11 mouse cellular contexts compared by ENCODE assay signal in the genomic region with DNA sequence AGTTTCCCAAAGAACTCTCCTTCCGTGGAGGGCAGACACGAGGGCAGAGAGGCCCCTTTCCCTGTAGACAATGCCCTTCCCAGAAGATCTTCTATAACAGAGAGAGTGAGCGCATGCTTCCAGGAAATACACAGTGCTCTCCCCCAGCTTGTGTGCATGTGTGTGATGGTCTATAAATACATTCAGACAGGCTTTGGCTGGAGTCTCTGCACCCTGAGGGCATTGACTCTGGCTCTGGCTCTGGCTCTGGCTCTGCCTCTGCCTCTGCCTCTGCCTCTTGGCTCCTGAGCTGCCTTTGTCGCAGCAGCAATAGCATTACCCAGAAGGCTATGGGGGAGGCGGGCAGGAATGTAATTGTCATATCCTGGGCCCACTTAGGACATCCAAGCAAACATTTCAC. TPM values are rescaled to one million over a fixed set of nuclear protein-coding genes. Genes with fewer than 3 reads are reported as not detected.
DNase-seq lines count a peak whose midpoint lies in the region; ATAC-seq lines count a peak whose summit lies in the region.
"Had no signal": no experiment of that assay in that cellular context is flagged by ENCODE, and none has a peak within 500 bp of the region (broad histone marks: within the 10 kb centered on the region; RNA-seq: fewer than 3 reads in every experiment).

No protein-coding gene starts in this region.

- H3K27me3 ChIP-seq in kidney, embryonic 14.5 days (ENCODE audit: control insufficient read depth, insufficient read depth, low read length) = no peaks in the 10 kb centered on the region
- no peaks in the 10 kb centered on the region for H3K27me3 ChIP-seq in kidney, embryonic 15.5 days
- H3K27me3 ChIP-seq: neural tube, embryonic 12.5 days had no signal

- H3K9me3 ChIP-seq in kidney, embryonic 14.5 days (ENCODE audit: control insufficient read depth, low read length) = no peaks in the 10 kb centered on the region
- no peaks in the 10 kb centered on the region for H3K9me3 ChIP-seq in kidney, embryonic 15.5 days (replicated peaks)
- H3K9me3 ChIP-seq: G1E; neural tube, embryonic 12.5 days had no signal

- H3K4me1 ChIP-seq in kidney, embryonic 14.5 days (ENCODE audit: control insufficient read depth, insufficient read depth, low read length) = peaks cover 6% of the 10 kb centered on the region
- H3K4me1 ChIP-seq in kidney, embryonic 15.5 days = peaks cover 19% of the 10 kb centered on the region
- peaks cover 16% of the 10 kb centered on the region for H3K4me1 ChIP-seq in brown adipose tissue, adult 24 weeks (ENCODE audit: control insufficient read depth, insufficient read depth, insufficient read length, low read length)

- no peak for ATAC-seq in kidney, embryonic 14.5 days (ENCODE audit: low FRiP score, low TSS enrichment)
- no peak for ATAC-seq in kidney, embryonic 15.5 days (replicated peaks; ENCODE audit: low FRiP score)
- ATAC-seq: forebrain, embryonic 16.5 days had no signal

- peak overlapping the region; percentile 24; the same call in 1 of the 2 replicates for H3K27ac ChIP-seq in kidney, embryonic 14.5 days (ENCODE audit: low read depth, low read length)
- H3K27ac ChIP-seq in kidney, embryonic 15.5 days = no peak overlapping the region
- H3K27ac ChIP-seq in brown adipose tissue, adult 24 weeks (replicated peaks; ENCODE audit: low read depth, low read length) = peak overlapping the region; percentile 38; the same call in 1 of the 2 replicates
- H3K27ac ChIP-seq: neural tube, embryonic 12.5 days had no signal

- peak; percentile 62 for DNase-seq in Muller cell, postnatal 12 days (ENCODE audit: inconsistent ontology term)
- DNase-seq in heart, postnatal 4 days = peak; percentile 64
- no peak for DNase-seq in layer of hippocampus, adult 9-11 months
- DNase-seq in spleen, adult 18-20 months = no peak

- H3K36me3 ChIP-seq in kidney, embryonic 14.5 days (ENCODE audit: control insufficient read depth, insufficient read depth, low read length) = no peaks in the 10 kb centered on the region
- no peaks in the 10 kb centered on the region for H3K36me3 ChIP-seq in kidney, embryonic 15.5 days
- H3K36me3 ChIP-seq: G1E; neural tube, embryonic 12.5 days had no signal

- H3K4me3 ChIP-seq in kidney, embryonic 14.5 days (ENCODE audit: low read length) = no peak overlapping the region
- no peak overlapping the region for H3K4me3 ChIP-seq in kidney, embryonic 15.5 days (replicated peaks)
- no peak overlapping the region for H3K4me3 ChIP-seq in brown adipose tissue, adult 24 weeks (ENCODE audit: insufficient read depth, low read depth, low read length)
- H3K4me3 ChIP-seq: neural tube, embryonic 12.5 days had no signal

- H3K4me2 ChIP-seq in kidney, embryonic 14.5 days (replicated peaks; ENCODE audit: low read depth, low read length) = no peak overlapping the region
- no peak overlapping the region for H3K4me2 ChIP-seq in kidney, embryonic 15.5 days
- H3K4me2 ChIP-seq: neural tube, embryonic 12.5 days had no signal

- H3K9ac ChIP-seq in kidney, embryonic 14.5 days (ENCODE audit: low read depth, low read length) = no peak overlapping the region
- H3K9ac ChIP-seq in kidney, embryonic 15.5 days = no peak overlapping the region
- H3K9ac ChIP-seq: neural tube, embryonic 12.5 days had no signal

- 70% methylated on average over 5 of the region's 5 CpGs for WGBS in kidney, embryonic 14.5 days
- 67% methylated on average over 5 of the region's 5 CpGs for WGBS in kidney, embryonic 15.5 days

RNA-seq across cellular contexts. Expression of a gene that starts 7.2 kb away (rescaled TPM):
- polyA plus RNA-seq in kidney, embryonic 14.5 days (2014; fragmentation: Nextera tagmentation; extraction: Ambion mirVana) = 0.14 and 0.28 TPM in 2 replicates
- polyA plus RNA-seq in kidney, embryonic 15.5 days (2015; fragmentation: Nextera tagmentation; extraction: Ambion mirVana) = 0.30 and 0.31 TPM in 2 replicates
- not detected in 2 replicates for polyA plus RNA-seq in brown adipose tissue, adult 24 weeks (2012; ENCODE audit: insufficient read depth, insufficient read length, missing spikeins)
- not detected for total RNA-seq in heart, postnatal 4 days (2021)
- total RNA-seq: G1E had no signal
- polyA plus RNA-seq: forebrain, embryonic 16.5 days; G1E; limb, embryonic 11.5 days had no signal

RNA-seq across cellular contexts. Expression of a gene that starts 24.9 kb away (rescaled TPM):
- polyA plus RNA-seq in kidney, embryonic 14.5 days (2014; fragmentation: Nextera tagmentation; extraction: Ambion mirVana) = 20.8 and 28.6 TPM in 2 replicates
- polyA plus RNA-seq in kidney, embryonic 15.5 days (2015; fragmentation: Nextera tagmentation; extraction: Ambion mirVana) = 31.1 and 32.2 TPM in 2 replicates
- 16.6 and 53.4 TPM in 2 replicates for polyA plus RNA-seq in brown adipose tissue, adult 24 weeks (2012; ENCODE audit: insufficient read depth, insufficient read length, missing spikeins)
- 10 to 100 TPM; 27.5 to 36.2 TPM for total RNA-seq in heart, postnatal 4 days (2021)

Comparison
In these comparisons a context has a peak if more than half of its experiments do, and no peak if none do; other contexts are left out.
1. DNase-seq: peak in Muller cell, postnatal 12 days (single experiment) and heart, postnatal 4 days (single experiment); none in layer of hippocampus, adult 9-11 months (single experiment) and spleen, adult 18-20 months (0 of 2).